Mouse (Mus musculus): Measurements from ENCODE around the gene Tmem132d. TPM values are rescaled to one million over a fixed set of nuclear protein-coding genes. Genes with fewer than 3 reads are reported as not detected.
"Not testable (repeated sequence)": the region's sequence is repeated elsewhere in the genome, so short reads cannot be mapped to it uniquely, and the experiment has no call there.

Gene Tmem132d
- total and polyA plus RNA-seq, 2 experiments from 2014 or later = 2.3 to 13.0 TPM

GRCm38 (mm10) chr5:127962656-127963055 lies 470.2 kb downstream of the Tmem132d start:
- H3K4me3 ChIP-seq (ENCODE audit: low read depth, low read length) = no peak overlapping the region
- H3K36me3 ChIP-seq (ENCODE audit: insufficient read depth) = no peaks in the 10 kb centered on the region
- no peak overlapping the region for H3K27ac ChIP-seq (ENCODE audit: low read depth, low read length)
- ATAC-seq = no peak
- 77% methylated on average over 4 of the region's 4 CpGs for WGBS
- no peaks in the 10 kb centered on the region for H3K4me1 ChIP-seq (ENCODE audit: insufficient read depth)
- TF ChIP-seq CTCF (IDR thresholded peaks at IDR 0.05; ENCODE audit: low read depth) = no peak
- DNase-seq = no peak
- no peaks in the 10 kb centered on the region for H3K27me3 ChIP-seq (ENCODE audit: insufficient read depth, low read length)
- H3K9me3 ChIP-seq (ENCODE audit: low read length) = no peaks in the 10 kb centered on the region
- no peak overlapping the region for H3K4me2 ChIP-seq (ENCODE audit: low read depth)
- H3K9ac ChIP-seq = no peak overlapping the region

GRCm38 (mm10) chr5:127956511-127957097 lies 476.3 kb downstream of the Tmem132d start:
- peak; percentile 27 for DNase-seq

GRCm38 (mm10) chr5:127954231-127954790 lies 478.6 kb downstream of the Tmem132d start:
- ATAC-seq (no peak), DNase-seq (no peak)
- H3K9me3 ChIP-seq (ENCODE audit: low read length) = no peaks in the 10 kb centered on the region
- no peak overlapping the region for H3K9ac ChIP-seq
- H3K4me3 ChIP-seq (ENCODE audit: low read depth, low read length) = no peak overlapping the region
- no peak for TF ChIP-seq CTCF (IDR thresholded peaks at IDR 0.05; ENCODE audit: low read depth)
- H3K36me3 ChIP-seq (ENCODE audit: insufficient read depth) = no peaks in the 10 kb centered on the region
- no peak overlapping the region for H3K4me2 ChIP-seq (ENCODE audit: low read depth)
- WGBS = 67% methylated on average over 16 of the region's 16 CpGs
- no peaks in the 10 kb centered on the region for H3K27me3 ChIP-seq (ENCODE audit: insufficient read depth, low read length)
- H3K27ac ChIP-seq (ENCODE audit: low read depth, low read length) = no peak overlapping the region
- H3K4me1 ChIP-seq (ENCODE audit: insufficient read depth) = no peaks in the 10 kb centered on the region

More at GRCm38 (mm10) chr5:127956511-127957097, 476.3 kb downstream of the Tmem132d start:
- no peak overlapping the region for H3K4me2 ChIP-seq (ENCODE audit: low read depth)
- no peaks in the 10 kb centered on the region for H3K4me1 ChIP-seq (ENCODE audit: insufficient read depth)
- H3K36me3 ChIP-seq (ENCODE audit: insufficient read depth) = no peaks in the 10 kb centered on the region
- no peak for ATAC-seq
- WGBS = 61% methylated on average over 17 of the region's 17 CpGs
- no peak overlapping the region for H3K4me3 ChIP-seq (ENCODE audit: low read depth, low read length)
- no peaks in the 10 kb centered on the region for H3K9me3 ChIP-seq (ENCODE audit: low read length)
- H3K27ac ChIP-seq (ENCODE audit: low read depth, low read length) = no peak overlapping the region
- TF ChIP-seq CTCF (IDR thresholded peaks at IDR 0.05; ENCODE audit: low read depth) = no peak
- H3K27me3 ChIP-seq (ENCODE audit: insufficient read depth, low read length) = no peaks in the 10 kb centered on the region
- H3K9ac ChIP-seq = no peak overlapping the region

- Histone ChIP-seq H3K36me3 (ENCODE audit: insufficient read depth) (no peaks in the 10 kb centered on the region), H3K4me3 (ENCODE audit: low read depth, low read length) (no peak overlapping the region), H3K9me3 (ENCODE audit: low read length) (no peaks in the 10 kb centered on the region), H3K9ac (no peak overlapping the region), H3K4me2 (ENCODE audit: low read depth) (no peak overlapping the region), H3K4me1 (ENCODE audit: insufficient read depth) (no peaks in the 10 kb centered on the region), H3K27ac (ENCODE audit: low read depth, low read length) (no peak overlapping the region), H3K27me3 (ENCODE audit: insufficient read depth, low read length) (no peaks in the 10 kb centered on the region)
- DNase-seq = no peak
- no peak for ATAC-seq
- no peak for TF ChIP-seq CTCF (IDR thresholded peaks at IDR 0.05; ENCODE audit: low read depth)
- WGBS = 77% methylated on average over 6 of the region's 6 CpGs
These were observed 480.1 kb downstream of the Tmem132d start for GRCm38 (mm10) chr5:127952800-127953199.

GRCm38 (mm10) chr5:127950574-127950973 lies 482.3 kb downstream of the Tmem132d start:
- no peaks in the 10 kb centered on the region for H3K36me3 ChIP-seq (ENCODE audit: insufficient read depth)
- DNase-seq = no peak
- no peak for TF ChIP-seq CTCF (IDR thresholded peaks at IDR 0.05; ENCODE audit: low read depth)
- no peak overlapping the region for H3K4me2 ChIP-seq (ENCODE audit: low read depth)
- WGBS = 62% methylated on average over 4 of the region's 4 CpGs
- H3K9ac ChIP-seq = no peak overlapping the region
- no peak overlapping the region for H3K4me3 ChIP-seq (ENCODE audit: low read depth, low read length)
- no peaks in the 10 kb centered on the region for H3K9me3 ChIP-seq (ENCODE audit: low read length)
- H3K4me1 ChIP-seq (ENCODE audit: insufficient read depth) = no peaks in the 10 kb centered on the region
- no peak overlapping the region for H3K27ac ChIP-seq (ENCODE audit: low read depth, low read length)
- no peaks in the 10 kb centered on the region for H3K27me3 ChIP-seq (ENCODE audit: insufficient read depth, low read length)
- no peak for ATAC-seq

GRCm38 (mm10) chr5:127947275-127947674 lies 485.6 kb downstream of the Tmem132d start:
- no peak overlapping the region for H3K27ac ChIP-seq (ENCODE audit: low read depth, low read length)
- no peaks in the 10 kb centered on the region for H3K36me3 ChIP-seq (ENCODE audit: insufficient read depth)
- no peaks in the 10 kb centered on the region for H3K9me3 ChIP-seq (ENCODE audit: low read length)
- no peak overlapping the region for H3K4me2 ChIP-seq (ENCODE audit: low read depth)
- H3K4me3 ChIP-seq (ENCODE audit: low read depth, low read length) = no peak overlapping the region
- 29% methylated on average over 8 of the region's 8 CpGs for WGBS
- no peaks in the 10 kb centered on the region for H3K4me1 ChIP-seq (ENCODE audit: insufficient read depth)
- no peak overlapping the region for H3K9ac ChIP-seq
- ATAC-seq (no peak), DNase-seq (no peak)
- no peaks in the 10 kb centered on the region for H3K27me3 ChIP-seq (ENCODE audit: insufficient read depth, low read length)
- peak; percentile 53 for TF ChIP-seq CTCF (IDR thresholded peaks at IDR 0.05; ENCODE audit: low read depth)

- H3K9ac ChIP-seq; H3K4me3 ChIP-seq (ENCODE audit: low read depth, low read length); H3K4me2 ChIP-seq (ENCODE audit: low read depth); H3K27ac ChIP-seq (ENCODE audit: low read depth, low read length); H3K4me1 ChIP-seq (ENCODE audit: insufficient read depth); H3K9me3 ChIP-seq (ENCODE audit: low read length); H3K36me3 ChIP-seq (ENCODE audit: insufficient read depth); ATAC-seq; H3K27me3 ChIP-seq (ENCODE audit: insufficient read depth, low read length); DNase-seq: not testable (repeated sequence)
- WGBS = 94% methylated on average over 3 of the region's 3 CpGs
These were observed 490.7 kb downstream of the Tmem132d start for GRCm38 (mm10) chr5:127942171-127942570.
